9 mouse cellular contexts compared by ENCODE assay signal in the genomic region with DNA sequence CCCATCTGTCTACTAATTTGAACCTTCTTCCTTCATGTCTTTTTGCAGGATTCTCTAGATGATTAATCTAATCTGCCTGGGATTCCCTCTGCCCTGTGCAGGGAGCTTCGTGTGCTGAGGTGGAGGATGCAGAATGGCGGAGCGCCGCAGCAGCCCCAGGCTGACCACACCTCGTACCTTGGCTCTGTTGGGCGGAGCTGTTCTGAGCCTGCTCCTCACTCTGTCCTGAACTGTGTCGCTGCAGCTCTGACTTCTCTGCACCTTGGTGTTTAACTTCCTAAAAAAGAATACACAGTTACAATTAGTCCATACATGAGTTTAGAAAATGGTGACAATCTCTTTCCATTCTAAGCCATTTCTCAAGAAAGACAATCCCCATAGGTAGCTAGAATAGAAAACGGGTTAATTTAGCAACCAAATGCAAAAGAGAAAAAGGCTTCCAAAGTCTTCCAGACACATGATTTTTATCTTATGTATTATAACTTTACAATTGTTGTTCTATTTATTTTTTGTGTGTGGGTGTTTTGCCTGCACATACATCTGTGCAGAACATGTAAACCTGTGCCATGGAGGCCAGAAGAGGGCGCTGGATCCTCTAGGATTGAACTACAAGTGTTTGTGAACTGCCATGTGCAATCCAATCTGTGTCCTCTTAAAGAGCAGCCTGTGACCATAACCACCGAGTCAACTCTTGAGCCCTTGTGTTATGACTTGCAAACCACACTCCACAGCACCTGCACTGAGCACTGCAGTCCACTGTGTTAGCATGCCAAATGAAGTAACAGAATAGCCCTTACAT. TPM values are rescaled to one million over a fixed set of nuclear protein-coding genes. Genes with fewer than 3 reads are reported as not detected.
DNase-seq lines count a peak whose midpoint lies in the region; ATAC-seq lines count a peak whose summit lies in the region.
"Had no signal": no experiment of that assay in that cellular context is flagged by ENCODE, and none has a peak within 500 bp of the region (broad histone marks: within the 10 kb centered on the region; RNA-seq: fewer than 3 reads in every experiment).

No protein-coding gene starts in this region.

- H3K4me2 ChIP-seq in kidney, embryonic 16.5 days (replicated peaks; ENCODE audit: low read depth, low read length): no peak overlapping the region
- H3K4me2 ChIP-seq: liver, embryonic 15.5 days had no signal

- no peak for ATAC-seq in kidney, embryonic 16.5 days (ENCODE audit: low FRiP score, low TSS enrichment)
- peak; percentile 43; the same call in 1 of the 2 replicates for ATAC-seq in megakaryocyte, adult 5-6 weeks (ENCODE audit: poor library complexity, severe bottlenecking)

- H3K36me3 ChIP-seq in kidney, embryonic 16.5 days (ENCODE audit: insufficient read depth, low read length): peaks cover 44% of the 10 kb centered on the region

- no peak overlapping the region for H3K4me3 ChIP-seq in kidney, embryonic 16.5 days (ENCODE audit: low read length)
- H3K4me3 ChIP-seq: liver, embryonic 15.5 days had no signal

- no peaks in the 10 kb centered on the region for H3K4me1 ChIP-seq in kidney, embryonic 16.5 days (ENCODE audit: insufficient read depth, low read length)
- H3K4me1 ChIP-seq: liver, embryonic 15.5 days had no signal

- no peak overlapping the region for H3K9ac ChIP-seq in kidney, embryonic 16.5 days (replicated peaks; ENCODE audit: low read length)
- H3K9ac ChIP-seq: liver, embryonic 15.5 days had no signal

- no peaks in the 10 kb centered on the region for H3K27me3 ChIP-seq in kidney, embryonic 16.5 days (ENCODE audit: insufficient read depth, low read length)
- H3K27me3 ChIP-seq: liver, embryonic 15.5 days had no signal

- WGBS in kidney, embryonic 16.5 days: 80% methylated on average over 10 of the region's 10 CpGs

- peak; percentile 55 for DNase-seq in kidney, adult 11 months
- peak; percentile 18 for DNase-seq in MEL-GATA-1-ER (ENCODE audit: extremely low read depth, low read depth)
- peak; percentile 81 for DNase-seq in cerebellum, adult 9-10 months
- DNase-seq in gastrocnemius, postnatal 10 days: peak; percentile 75
- DNase-seq in layer of hippocampus, adult 9-10 months (ENCODE audit: low spot score): peak; percentile 57
- DNase-seq in thymus, postnatal 36 days: peak; percentile 76 to 77

- H3K9me3 ChIP-seq in kidney, embryonic 16.5 days (ENCODE audit: low read length): no peaks in the 10 kb centered on the region
- H3K9me3 ChIP-seq: liver, embryonic 15.5 days had no signal

- no peak overlapping the region for H3K27ac ChIP-seq in kidney, embryonic 16.5 days (ENCODE audit: low read length)
- H3K27ac ChIP-seq: liver, embryonic 15.5 days had no signal

RNA-seq across cellular contexts. Expression of gene Rnf169, which starts 53.1 kb away (rescaled TPM):
- polyA plus RNA-seq in kidney, embryonic 16.5 days (2015; fragmentation: Nextera tagmentation; extraction: Ambion mirVana): 5.6 and 6.1 TPM in 2 replicates
- total RNA-seq in gastrocnemius, postnatal 10 days (2021): 10 to 100 TPM in 1 of 2 experiments, 1 to 10 TPM in 1; 9.2 to 10.5 TPM
- total RNA-seq in megakaryocyte, adult 5-6 weeks (2015): 13.2 and 13.7 TPM in 2 replicates
- total RNA-seq in megakaryocyte, adult 5-6 weeks (2017): 19.5 and 22.0 TPM in 2 replicates

Comparison
In these comparisons a context has a peak if more than half of its experiments do, and no peak if none do; other contexts are left out.
1. DNase-seq: peak in every context shown above with its lines; median percentile 81 in cerebellum, adult 9-10 months; 76 in thymus, postnatal 36 days; 75 in gastrocnemius, postnatal 10 days; 57 in layer of hippocampus, adult 9-10 months; 55 in kidney, adult 11 months; 18 in MEL-GATA-1-ER.